Mouse (Mus musculus) midbrain, embryonic 10.5 days (tissue): ENCODE data around the gene Col7a1. TPM values are rescaled to one million over a fixed set of nuclear protein-coding genes. Genes with fewer than 3 reads are reported as not detected.

Source experiments
- DNase-seq: peaks from one replicate; pipeline ENCODE4 v3.0.0-alpha.2; 2017; ENCODE audit warnings: low spot score
- H3K27ac ChIP-seq: fragments of 300-500 bp; sonication (generic); replicated peaks from 2 replicates; pipeline ENCODE4 v1.5.1; 2016; ENCODE audit warnings: mild to moderate bottlenecking
- H3K27me3 ChIP-seq: fragments of 300-500 bp; sonication (generic); 2 replicates; pipeline ENCODE4 v1.6.1; 2016; ENCODE audit warnings: low read depth, mild to moderate bottlenecking; ENCODE audit not compliant: poor library complexity, severe bottlenecking
- H3K36me3 ChIP-seq: fragments of 300-500 bp; sonication (generic); 2 replicates; pipeline ENCODE4 v1.6.1; 2016; ENCODE audit warnings: mild to moderate bottlenecking, moderate library complexity
- H3K4me1 ChIP-seq: fragments of 300-500 bp; sonication (generic); 2 replicates; pipeline ENCODE4 v1.6.1; 2016
- H3K4me3 ChIP-seq: fragments of 300-500 bp; sonication (generic); 2 replicates; pipeline ENCODE4 v1.5.1; 2016; ENCODE audit warnings: mild to moderate bottlenecking, moderate library complexity
- H3K9me3 ChIP-seq: fragments of 300-500 bp; sonication (generic); replicated peaks from 2 replicates; pipeline ENCODE4 v1.6.1; 2016; ENCODE audit warnings: mild to moderate bottlenecking
- WGBS: fragments of 180-500 bp; shearing (Covaris S2); methylation state at CpG from one replicate; pipeline ENCODE4 v1.1.7; 2016; 5-methylcytosine and 5-hydroxymethylcytosine counted together
- polyA plus RNA-seq: library from polyadenylated mRNA; unstranded; fragments of >200 nt; fragmentation: Nextera tagmentation; extraction: Ambion mirVana; gene quantifications from 2 replicates; pipeline ENCODE4 v1.2.1, GENCODE M21; 2016

Col7a1 gene
- polyA plus RNA-seq = 2.3 and 2.4 TPM in 2 replicates

GRCm38 (mm10) chr9:108953081-108953636 lies at the start of gene Col7a1:
Gene Col7a1, plus strand, starts transcription at chr9:108953586.
- 12% methylated on average over 15 of the region's 15 CpGs for WGBS
- DNase-seq = no peak
- Histone ChIP-seq H3K36me3 (peaks cover 32% of the 10 kb centered on the region), H3K4me3 (peak within 1 kb of the TSS; percentile 36), H3K9me3 (no peaks in the 10 kb centered on the region), H3K27me3 (peaks cover 32% of the 10 kb centered on the region), H3K4me1 (peaks cover 26% of the 10 kb centered on the region), H3K27ac (no peak within 1 kb of the TSS)

- no peaks in the 10 kb centered on the region for H3K9me3 ChIP-seq
- 69% methylated on average over 6 of the region's 6 CpGs for WGBS
- H3K27ac ChIP-seq = no peak overlapping the region
- no peak overlapping the region for H3K4me3 ChIP-seq
- H3K4me1 ChIP-seq = peaks cover 14% of the 10 kb centered on the region; the same call in 1 of the 2 replicates
- H3K36me3 ChIP-seq = no peaks in the 10 kb centered on the region
- no peaks in the 10 kb centered on the region for H3K27me3 ChIP-seq
- DNase-seq = no peak
Observed at GRCm38 (mm10) chr9:108912308-108912707, 41.1 kb upstream of the Col7a1 start.

GRCm38 (mm10) chr9:108913161-108913560 lies 40.2 kb upstream of the Col7a1 start:
- Histone ChIP-seq H3K36me3 (no peaks in the 10 kb centered on the region), H3K4me3 (no peak overlapping the region), H3K27me3 (no peaks in the 10 kb centered on the region), H3K9me3 (no peaks in the 10 kb centered on the region), H3K27ac (no peak overlapping the region), H3K4me1 (peaks cover 14% of the 10 kb centered on the region; the same call in 1 of the 2 replicates)
- no peak for DNase-seq
- 88% methylated on average over 7 of the region's 7 CpGs for WGBS

GRCm38 (mm10) chr9:108913621-108914020 lies 39.8 kb upstream of the Col7a1 start:
- Histone ChIP-seq H3K9me3 (no peaks in the 10 kb centered on the region), H3K4me3 (no peak overlapping the region), H3K36me3 (no peaks in the 10 kb centered on the region), H3K27me3 (no peaks in the 10 kb centered on the region), H3K27ac (no peak overlapping the region), H3K4me1 (peaks cover 14% of the 10 kb centered on the region; the same call in 1 of the 2 replicates)
- 84% methylated on average over 10 of the region's 10 CpGs for WGBS
- no peak for DNase-seq

GRCm38 (mm10) chr9:108914491-108914890 lies 38.9 kb upstream of the Col7a1 start, which contains the start of gene Tmem89:
Gene Tmem89, plus strand, starts transcription at chr9:108914619.
- 83% methylated on average over 6 of the region's 6 CpGs for WGBS
- Histone ChIP-seq H3K27ac (peak within 1 kb of the TSS; percentile 28; the same call in 1 of the 2 replicates), H3K36me3 (no peaks in the 10 kb centered on the region), H3K4me3 (no peak within 1 kb of the TSS), H3K9me3 (no peaks in the 10 kb centered on the region), H3K4me1 (peaks cover 14% of the 10 kb centered on the region; the same call in 1 of the 2 replicates), H3K27me3 (no peaks in the 10 kb centered on the region)
- DNase-seq = no peak

GRCm38 (mm10) chr9:108925897-108926296 lies 27.5 kb upstream of the Col7a1 start:
- Histone ChIP-seq H3K27ac (no peak overlapping the region), H3K9me3 (no peaks in the 10 kb centered on the region), H3K27me3 (no peaks in the 10 kb centered on the region), H3K4me3 (no peak overlapping the region), H3K36me3 (no peaks in the 10 kb centered on the region), H3K4me1 (peaks cover 7% of the 10 kb centered on the region)
- WGBS = 85% methylated on average over 8 of the region's 8 CpGs
- DNase-seq = no peak

GRCm38 (mm10) chr9:108928424-108928823 lies 25.0 kb upstream of the Col7a1 start:
- no peaks in the 10 kb centered on the region for H3K27me3 ChIP-seq
- H3K36me3 ChIP-seq = no peaks in the 10 kb centered on the region
- H3K4me1 ChIP-seq = peaks cover 5% of the 10 kb centered on the region
- H3K27ac ChIP-seq = no peak overlapping the region
- WGBS = 87% methylated on average over 3 of the region's 3 CpGs
- DNase-seq = no peak
- H3K4me3 ChIP-seq = no peak overlapping the region
- no peaks in the 10 kb centered on the region for H3K9me3 ChIP-seq

GRCm38 (mm10) chr9:108935991-108936390 lies 17.4 kb upstream of the Col7a1 start:
- H3K36me3 ChIP-seq = peaks cover 30% of the 10 kb centered on the region
- no peaks in the 10 kb centered on the region for H3K27me3 ChIP-seq
- 20% methylated on average over 3 of the region's 3 CpGs for WGBS
- DNase-seq = no peak
- peak overlapping the region; percentile 74 for H3K4me3 ChIP-seq
- H3K4me1 ChIP-seq = peaks cover 9% of the 10 kb centered on the region
- H3K9me3 ChIP-seq = no peaks in the 10 kb centered on the region
- 0 out of 2 replicates have a peak overlapping the region, but pooled peaks have one; percentile 89 for H3K27ac ChIP-seq

- 2% methylated on average over 58 of the region's 58 CpGs for WGBS
- DNase-seq = peak; percentile 95
- H3K27ac ChIP-seq = peak within 1 kb of the TSS; percentile 89
- peaks cover 9% of the 10 kb centered on the region for H3K4me1 ChIP-seq
- no peaks in the 10 kb centered on the region for H3K27me3 ChIP-seq
- no peaks in the 10 kb centered on the region for H3K9me3 ChIP-seq
- peak within 1 kb of the TSS; percentile 74 for H3K4me3 ChIP-seq
- H3K36me3 ChIP-seq = peaks cover 37% of the 10 kb centered on the region
Observed at GRCm38 (mm10) chr9:108936418-108937364, 16.7 kb upstream of the Col7a1 start, which contains the start of gene Uqcrc1. Gene Uqcrc1, plus strand, starts transcription at chr9:108936633.

GRCm38 (mm10) chr9:108945111-108945510 lies 8.3 kb upstream of the Col7a1 start:
- Histone ChIP-seq H3K36me3 (peaks cover 97% of the 10 kb centered on the region), H3K27me3 (no peaks in the 10 kb centered on the region), H3K4me1 (no peaks in the 10 kb centered on the region), H3K27ac (no peak overlapping the region), H3K4me3 (no peak overlapping the region), H3K9me3 (no peaks in the 10 kb centered on the region)
- DNase-seq = no peak
- 81% methylated on average over 9 of the region's 9 CpGs for WGBS

- peaks cover 97% of the 10 kb centered on the region for H3K36me3 ChIP-seq
- no peaks in the 10 kb centered on the region for H3K9me3 ChIP-seq
- no peaks in the 10 kb centered on the region for H3K4me1 ChIP-seq
- H3K4me3 ChIP-seq = no peak overlapping the region
- 93% methylated on average over 5 of the region's 5 CpGs for WGBS
- H3K27me3 ChIP-seq = no peaks in the 10 kb centered on the region
- no peak for DNase-seq
- H3K27ac ChIP-seq = no peak overlapping the region
Observed at GRCm38 (mm10) chr9:108945608-108946007, 7.8 kb upstream of the Col7a1 start.

GRCm38 (mm10) chr9:108949231-108949966 lies 4.0 kb upstream of the Col7a1 start:
- Histone ChIP-seq H3K27me3 (peaks cover 25% of the 10 kb centered on the region), H3K36me3 (peaks cover 69% of the 10 kb centered on the region), H3K4me1 (peaks cover 18% of the 10 kb centered on the region), H3K27ac (no peak overlapping the region; the same call in 1 of the 2 replicates), H3K4me3 (no peak overlapping the region), H3K9me3 (no peaks in the 10 kb centered on the region)
- peak; percentile 48 for DNase-seq
- WGBS = 75% methylated on average over 13 of the region's 13 CpGs
